Mouse (Mus musculus) heart, embryonic 13.5 days (tissue): ENCODE measurements at regions not wholly inside any gene's neighbourhood (a gene's known extent, or its start where the extent isn't known, plus 50 kb on each side); places are given as distances from the start of the nearest gene placed in this dataset.

Source experiments
- ATAC-seq: fragments of 200-750 bp; cut with Nextera tagmentation; 2 replicates; pipeline ENCODE4 v1.8.0; 2017; ENCODE audit warnings: moderate TSS enrichment; ENCODE audit not compliant: insufficient number of reproducible peaks, low FRiP score, low TSS enrichment; ENCODE audit errors: extremely low read depth
- H3K27ac ChIP-seq: fragments of 300-500 bp; sonication (generic); replicated peaks from 2 replicates; pipeline ENCODE4 v1.5.1; 2015; ENCODE audit warnings: moderate library complexity, mild to moderate bottlenecking, inconsistent platforms
- H3K27me3 ChIP-seq: fragments of 300-500 bp; sonication (generic); replicated peaks from 2 replicates; pipeline ENCODE4 v1.6.1; 2015; ENCODE audit warnings: mild to moderate bottlenecking, inconsistent platforms
- H3K36me3 ChIP-seq: fragments of 300-500 bp; sonication (generic); 2 replicates; pipeline ENCODE4 v1.6.1; 2015; ENCODE audit warnings: mild to moderate bottlenecking, inconsistent platforms
- H3K4me1 ChIP-seq: fragments of 300-500 bp; sonication (generic); 2 replicates; pipeline ENCODE4 v1.6.1; 2015; ENCODE audit warnings: inconsistent platforms
- H3K4me2 ChIP-seq: fragments of 300-500 bp; sonication (generic); 2 replicates; pipeline ENCODE4 v1.6.1; 2015; ENCODE audit warnings: inconsistent platforms, mild to moderate bottlenecking, moderate library complexity
- H3K4me3 ChIP-seq: fragments of 300-500 bp; sonication (generic); 2 replicates; pipeline ENCODE4 v1.5.1; 2015; ENCODE audit warnings: moderate library complexity, mild to moderate bottlenecking, inconsistent platforms
- H3K9ac ChIP-seq: fragments of 300-500 bp; sonication (generic); 2 replicates; pipeline ENCODE4 v1.6.1; 2015; ENCODE audit warnings: inconsistent platforms, mild to moderate bottlenecking, moderate library complexity
- H3K9me3 ChIP-seq: fragments of 300-500 bp; sonication (generic); 2 replicates; pipeline ENCODE4 v1.6.1; 2016; ENCODE audit warnings: inconsistent platforms
- WGBS: fragments of 180-500 bp; shearing (Covaris S2); methylation state at CpG from one replicate; pipeline ENCODE4 v1.1.7; 2015; ENCODE audit warnings: mixed read lengths; 5-methylcytosine and 5-hydroxymethylcytosine counted together

DNA sequence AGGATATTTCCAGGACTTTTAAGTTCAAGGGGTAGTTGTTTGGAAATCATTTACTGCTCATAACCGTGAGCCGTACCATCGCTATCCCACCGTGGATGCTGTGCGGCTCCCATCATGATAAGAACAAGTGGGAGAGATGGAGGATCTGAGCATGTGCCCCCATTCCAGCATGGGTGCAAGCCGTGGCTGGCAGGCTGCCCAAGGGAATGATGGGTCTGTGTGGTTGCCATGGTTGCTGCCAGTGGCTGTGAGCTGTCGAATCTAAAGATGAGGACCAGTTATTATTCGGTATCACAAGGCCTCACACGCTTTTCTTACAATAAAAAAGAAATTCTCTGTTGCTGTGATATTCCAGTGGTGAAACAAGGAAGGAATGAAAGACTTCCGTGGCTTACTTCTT lies 189.0 kb upstream of the Dnajc19 start:
- WGBS: 77% methylated on average over 10 of the region's 10 CpGs
- no peak overlapping the region for H3K4me3 ChIP-seq
- no peaks in the 10 kb centered on the region for H3K27me3 ChIP-seq
- no peaks in the 10 kb centered on the region for H3K4me1 ChIP-seq
- H3K4me2 ChIP-seq: no peak overlapping the region
- H3K36me3 ChIP-seq: no peaks in the 10 kb centered on the region
- H3K9ac ChIP-seq: no peak overlapping the region
- ATAC-seq: no peak
- H3K9me3 ChIP-seq: no peaks in the 10 kb centered on the region
- no peak overlapping the region for H3K27ac ChIP-seq

DNA sequence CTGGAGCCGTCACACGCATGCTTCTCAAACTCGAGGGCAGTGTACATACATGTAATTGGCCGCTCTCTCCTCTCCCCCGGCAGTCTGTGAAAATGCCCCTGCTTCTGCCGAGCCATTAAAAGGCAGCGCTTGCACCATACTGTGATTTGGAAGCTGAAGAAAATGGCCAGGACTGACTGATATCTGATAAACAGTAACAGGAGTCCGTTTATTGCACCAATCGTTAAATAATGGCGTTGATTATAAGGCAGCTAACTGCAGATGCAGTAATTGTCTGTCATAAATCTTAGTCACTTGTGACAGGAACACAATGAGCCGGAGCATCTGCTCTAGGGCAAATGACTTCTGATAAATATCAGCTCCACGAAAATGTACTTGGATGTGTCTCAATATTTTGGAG lies 185.3 kb upstream of the Dnajc19 start:
- 79% methylated on average over 12 of the region's 12 CpGs for WGBS
- Histone ChIP-seq H3K4me1 (no peaks in the 10 kb centered on the region), H3K36me3 (no peaks in the 10 kb centered on the region)

DNA sequence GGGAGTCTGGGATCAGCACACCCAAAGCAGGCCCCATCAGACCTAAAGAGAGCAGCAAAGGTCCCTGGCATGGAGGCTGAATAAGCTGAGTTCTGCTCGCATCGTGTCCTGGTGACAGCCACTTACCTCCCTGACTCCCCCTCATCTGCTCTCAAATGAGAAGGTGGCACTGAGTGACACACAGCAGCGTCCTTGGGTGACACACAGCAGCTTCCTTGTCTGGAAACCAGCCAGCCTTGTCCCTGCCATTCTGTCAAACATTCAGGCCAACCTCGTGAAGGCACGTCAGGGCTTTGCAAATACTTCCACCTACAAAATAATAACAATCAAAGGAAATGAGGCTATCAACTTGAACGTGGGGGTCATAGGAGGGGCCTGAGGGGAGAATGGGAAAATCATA lies 183.7 kb upstream of the Dnajc19 start:
- ATAC-seq: no peak
- H3K4me1 ChIP-seq: no peaks in the 10 kb centered on the region
- no peak overlapping the region for H3K4me2 ChIP-seq
- WGBS: 29% methylated on average over 6 of the region's 6 CpGs
- H3K36me3 ChIP-seq: no peaks in the 10 kb centered on the region
- no peak overlapping the region for H3K27ac ChIP-seq
- H3K4me3 ChIP-seq: no peak overlapping the region
- H3K9me3 ChIP-seq: no peaks in the 10 kb centered on the region
- no peak overlapping the region for H3K9ac ChIP-seq
- no peaks in the 10 kb centered on the region for H3K27me3 ChIP-seq

More for the DNA sequence above, 185.3 kb upstream of the Dnajc19 start:
- Histone ChIP-seq H3K27ac (no peak overlapping the region), H3K9ac (no peak overlapping the region), H3K4me3 (no peak overlapping the region), H3K9me3 (no peaks in the 10 kb centered on the region), H3K27me3 (no peaks in the 10 kb centered on the region), H3K4me2 (no peak overlapping the region)
- ATAC-seq: no peak

DNA sequence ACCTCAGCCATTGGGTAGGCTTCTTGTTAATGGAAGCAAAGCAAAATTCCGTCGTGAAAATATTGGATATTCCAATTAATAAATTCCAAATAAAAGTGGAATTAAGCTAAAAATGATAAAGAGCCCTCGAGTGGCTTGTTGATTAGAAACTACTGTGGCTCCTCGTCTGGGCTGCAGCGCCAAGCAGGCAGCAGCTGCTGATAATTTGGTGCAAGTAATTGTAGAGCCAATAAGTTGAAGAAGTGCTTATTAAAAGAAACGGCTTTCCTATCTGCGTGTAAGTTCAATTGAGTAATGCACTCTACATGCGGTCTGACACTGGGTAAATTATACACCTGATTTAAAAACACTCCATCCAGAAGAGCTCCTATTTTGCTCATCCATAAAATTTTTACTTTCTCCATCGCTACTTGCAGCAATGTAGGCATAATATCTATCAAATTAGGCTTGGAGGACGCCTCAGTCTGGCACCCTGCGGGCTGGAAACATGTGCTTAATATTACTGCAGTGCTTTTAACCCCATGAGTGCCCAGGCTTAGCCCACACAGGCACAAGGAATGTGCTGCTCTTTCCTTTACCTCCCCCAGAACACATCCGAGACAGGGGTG lies 171.7 kb upstream of the Dnajc19 start:
- no peak overlapping the region for H3K9ac ChIP-seq
- H3K27me3 ChIP-seq: no peaks in the 10 kb centered on the region
- no peak for ATAC-seq
- no peak overlapping the region for H3K4me3 ChIP-seq
- H3K27ac ChIP-seq: no peak overlapping the region
- H3K9me3 ChIP-seq: no peaks in the 10 kb centered on the region
- H3K4me1 ChIP-seq: no peaks in the 10 kb centered on the region
- WGBS: 64% methylated on average over 12 of the region's 12 CpGs
- no peaks in the 10 kb centered on the region for H3K36me3 ChIP-seq
- no peak overlapping the region for H3K4me2 ChIP-seq

DNA sequence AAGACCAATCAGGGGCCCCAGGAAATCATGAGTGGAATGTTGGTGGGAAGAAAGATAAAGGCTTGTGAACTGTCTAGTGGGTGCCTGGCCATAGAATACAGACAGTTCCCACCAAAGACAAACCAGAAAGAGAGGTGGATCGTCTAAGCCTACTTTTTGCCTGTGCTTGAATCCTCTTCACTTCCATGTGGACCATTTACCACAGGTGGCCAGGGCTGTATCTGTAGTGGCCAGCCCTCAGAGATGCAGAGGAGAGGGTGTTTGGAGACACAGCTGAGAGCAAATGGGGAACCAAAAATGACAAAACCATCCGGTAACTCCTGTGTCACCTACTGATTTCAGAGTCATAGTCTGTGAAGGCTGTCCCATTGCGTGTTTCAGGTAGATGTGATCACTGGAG lies 161.0 kb upstream of the Dnajc19 start:
- Histone ChIP-seq H3K4me2 (no peak overlapping the region), H3K9me3 (no peaks in the 10 kb centered on the region), H3K4me1 (no peaks in the 10 kb centered on the region), H3K27ac (no peak overlapping the region), H3K4me3 (no peak overlapping the region), H3K27me3 (no peaks in the 10 kb centered on the region), H3K36me3 (no peaks in the 10 kb centered on the region), H3K9ac (no peak overlapping the region)
- ATAC-seq: no peak
- 75% methylated on average over 3 of the region's 3 CpGs for WGBS

DNA sequence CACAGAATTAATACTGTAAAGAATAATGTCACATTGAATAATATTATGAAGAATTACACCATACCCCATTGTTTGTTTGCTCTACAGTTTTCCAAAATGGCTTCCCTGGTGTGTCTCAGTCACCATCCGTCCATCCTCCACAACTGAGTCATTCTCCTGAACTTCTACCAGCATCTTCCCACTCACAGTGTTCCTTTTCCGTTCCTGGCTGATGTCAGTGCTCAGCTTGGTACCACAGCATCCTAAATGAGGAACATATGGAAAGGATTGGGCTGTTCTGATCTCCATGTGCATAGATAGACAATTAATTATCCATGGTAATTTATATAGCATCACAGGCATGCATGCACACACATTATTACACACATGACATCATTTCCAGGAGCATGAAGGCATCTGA lies 158.9 kb upstream of the Dnajc19 start:
- ATAC-seq: no peak
- WGBS: 56% methylated on average over 2 of the region's 2 CpGs
- no peak overlapping the region for H3K9ac ChIP-seq

DNA sequence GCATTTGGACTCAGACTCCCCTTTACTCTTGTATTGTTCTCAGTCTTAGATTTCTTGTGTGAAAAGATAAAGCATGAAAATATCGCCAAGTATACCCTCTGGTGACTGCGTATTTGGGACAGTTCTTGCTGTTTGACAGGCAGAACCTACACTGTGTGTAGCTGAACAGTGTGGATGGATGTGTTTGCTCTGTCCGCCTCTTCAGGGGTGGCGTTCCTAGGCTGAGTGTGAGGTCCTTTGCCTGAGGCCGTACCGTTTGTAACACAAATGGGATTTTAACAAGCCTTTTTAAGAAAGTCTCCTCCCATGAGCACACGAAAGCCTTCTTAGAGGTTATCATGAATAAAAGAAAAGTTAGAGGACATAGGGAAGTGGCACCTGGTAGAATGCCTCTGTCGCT lies 153.3 kb upstream of the Dnajc19 start:
- Histone ChIP-seq H3K4me1 (no peaks in the 10 kb centered on the region), H3K36me3 (no peaks in the 10 kb centered on the region), H3K9ac (no peak overlapping the region), H3K27me3 (peaks cover 7% of the 10 kb centered on the region), H3K27ac (no peak overlapping the region), H3K9me3 (no peaks in the 10 kb centered on the region), H3K4me3 (no peak overlapping the region), H3K4me2 (no peak overlapping the region)
- no peak for ATAC-seq
- WGBS: 67% methylated on average over 8 of the region's 8 CpGs

More for the DNA sequence above, 158.9 kb upstream of the Dnajc19 start:
- Histone ChIP-seq H3K4me3 (no peak overlapping the region), H3K27ac (no peak overlapping the region), H3K4me2 (no peak overlapping the region), H3K9me3 (no peaks in the 10 kb centered on the region), H3K36me3 (no peaks in the 10 kb centered on the region), H3K4me1 (no peaks in the 10 kb centered on the region), H3K27me3 (no peaks in the 10 kb centered on the region)

DNA sequence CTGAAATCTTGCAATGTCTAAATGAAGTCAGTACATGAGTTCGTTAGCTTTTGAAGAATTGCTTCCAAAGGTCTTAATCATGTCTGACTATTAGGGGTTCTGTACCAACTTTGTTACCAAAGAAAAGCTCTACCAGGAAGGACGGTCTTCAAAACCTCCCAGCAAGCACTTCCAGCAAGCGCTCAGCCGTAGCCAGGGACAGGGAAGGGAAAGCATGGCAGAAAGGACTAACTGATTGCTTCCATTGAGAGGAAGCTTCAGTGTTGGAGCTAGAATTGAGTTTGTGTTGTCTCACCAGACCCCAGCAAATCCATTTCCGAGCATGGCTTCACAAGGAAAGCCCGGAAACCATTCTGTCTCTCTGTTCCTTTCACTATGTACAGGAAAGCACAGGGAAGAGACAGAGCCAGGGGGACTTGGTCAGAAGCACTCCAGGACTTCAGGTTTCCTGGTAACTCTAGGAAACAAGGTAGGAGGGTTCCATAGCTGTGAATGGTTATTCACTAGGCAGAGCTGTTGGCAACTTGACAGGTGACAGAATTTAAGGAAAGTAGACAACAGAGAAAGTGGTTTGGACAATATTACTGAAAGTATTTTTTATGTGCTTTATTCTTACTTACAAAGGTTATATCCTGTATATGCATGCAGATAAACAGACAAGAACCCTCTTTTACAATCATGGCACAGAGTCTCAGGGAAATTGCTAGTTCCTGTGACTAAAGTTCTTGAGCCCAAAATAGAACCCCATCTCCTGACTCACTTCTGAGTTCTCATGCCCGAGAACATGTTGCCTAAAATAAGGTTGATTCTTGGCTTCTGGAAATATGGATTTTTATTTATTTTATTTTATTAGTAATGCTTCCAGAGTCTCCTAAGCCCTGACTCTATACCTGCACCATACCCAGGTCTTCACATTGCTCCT lies 151.5 kb upstream of the Dnajc19 start:
- no peaks in the 10 kb centered on the region for H3K4me1 ChIP-seq
- peaks cover 7% of the 10 kb centered on the region for H3K27me3 ChIP-seq
- no peak overlapping the region for H3K4me3 ChIP-seq
- H3K9me3 ChIP-seq: no peaks in the 10 kb centered on the region
- no peaks in the 10 kb centered on the region for H3K36me3 ChIP-seq
- no peak overlapping the region for H3K9ac ChIP-seq
- ATAC-seq: no peak
- no peak overlapping the region for H3K4me2 ChIP-seq
- H3K27ac ChIP-seq: no peak overlapping the region
- 73% methylated on average over 7 of the region's 7 CpGs for WGBS

DNA sequence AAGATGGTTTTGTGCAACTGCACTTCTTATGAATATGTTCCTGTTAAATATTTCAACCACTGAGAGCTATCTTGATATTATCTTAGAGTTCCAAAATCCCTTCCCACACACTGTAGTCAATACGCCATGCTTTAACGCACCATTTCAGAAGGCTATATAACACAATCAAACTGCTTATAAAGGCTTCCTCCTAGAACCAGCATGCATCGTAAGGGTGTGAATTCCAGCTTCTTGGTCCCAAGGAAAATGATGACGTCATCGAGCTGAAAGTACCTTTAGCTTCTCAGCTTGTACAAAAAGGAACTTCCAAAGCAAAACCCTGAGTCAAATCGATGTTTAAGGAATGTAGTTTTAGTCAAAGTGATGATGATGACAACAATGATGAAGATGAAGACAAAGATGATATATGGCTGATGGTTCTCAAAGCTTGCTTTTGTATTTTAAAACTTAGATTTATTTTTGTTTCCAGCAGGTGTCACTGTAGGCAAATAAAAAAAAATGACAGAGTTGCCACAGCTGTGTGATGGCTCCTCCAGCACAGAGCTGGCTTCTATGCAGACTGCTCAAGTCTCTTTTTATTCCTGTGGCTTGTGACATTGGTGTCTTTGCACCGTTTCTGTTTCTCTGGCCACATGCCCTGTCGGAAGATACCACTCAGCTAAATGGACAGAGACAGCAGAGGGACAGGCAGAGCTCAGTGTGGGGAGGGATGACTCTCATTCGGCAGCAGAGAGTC lies 150.6 kb upstream of the Dnajc19 start:
- H3K9ac ChIP-seq: no peak overlapping the region
- no peak overlapping the region for H3K4me3 ChIP-seq
- H3K9me3 ChIP-seq: no peaks in the 10 kb centered on the region
- WGBS: 60% methylated on average over 9 of the region's 9 CpGs
- peaks cover 7% of the 10 kb centered on the region for H3K27me3 ChIP-seq
- no peaks in the 10 kb centered on the region for H3K4me1 ChIP-seq
- no peak overlapping the region for H3K4me2 ChIP-seq
- no peak for ATAC-seq
- no peak overlapping the region for H3K27ac ChIP-seq
- no peaks in the 10 kb centered on the region for H3K36me3 ChIP-seq

DNA sequence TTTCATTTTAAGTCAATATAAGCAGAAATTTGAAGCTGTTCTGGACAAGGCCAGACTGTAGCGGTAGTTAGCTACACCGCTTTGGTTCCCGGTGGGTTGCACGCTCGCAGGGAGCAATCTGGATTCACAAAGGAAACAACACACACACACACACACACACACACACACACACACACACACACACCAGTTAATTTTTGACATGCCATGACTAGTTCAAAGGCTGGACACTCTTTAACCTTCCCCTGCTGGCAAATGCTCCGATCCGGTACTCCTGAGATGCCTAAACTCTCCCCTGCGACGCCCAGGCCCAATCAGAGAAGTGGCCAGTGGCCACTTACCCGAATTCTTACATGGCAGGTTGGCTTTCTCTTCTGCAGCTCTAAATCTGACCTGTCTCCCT lies 141.2 kb upstream of the Dnajc19 start:
- Histone ChIP-seq H3K9ac (no peak overlapping the region), H3K4me3 (no peak overlapping the region), H3K4me1 (no peaks in the 10 kb centered on the region), H3K27ac (no peak overlapping the region), H3K9me3 (no peaks in the 10 kb centered on the region), H3K4me2 (no peak overlapping the region), H3K36me3 (no peaks in the 10 kb centered on the region), H3K27me3 (no peaks in the 10 kb centered on the region)
- ATAC-seq: no peak
- WGBS: 82% methylated on average over 10 of the region's 10 CpGs

DNA sequence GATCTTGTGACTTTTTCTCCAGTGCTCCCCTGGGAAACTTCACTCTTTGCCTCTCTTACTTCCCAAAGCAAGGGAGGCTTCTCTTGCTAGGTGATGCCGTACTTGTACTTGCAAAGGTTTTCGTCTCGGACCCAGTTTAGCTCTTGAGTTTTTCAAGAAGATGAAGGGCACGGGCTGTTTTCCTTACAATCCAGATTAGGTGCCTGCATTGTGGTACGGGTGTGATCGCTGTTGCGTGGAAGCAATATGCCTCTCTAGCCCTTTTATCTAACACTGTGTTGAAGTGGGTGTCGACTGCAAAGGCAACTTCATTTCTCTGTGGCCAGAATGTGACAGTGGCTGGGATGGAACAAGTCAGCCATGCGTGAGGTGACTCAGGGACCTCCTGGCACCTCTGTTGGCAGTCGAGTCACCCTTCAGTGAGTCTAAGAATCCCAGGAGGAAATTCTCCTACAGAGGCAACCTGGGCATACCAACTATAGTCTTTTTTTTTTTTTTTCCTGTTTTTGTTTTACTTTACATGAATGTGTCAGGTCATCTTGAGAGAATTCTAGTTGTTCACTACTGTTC lies 138.7 kb upstream of the Dnajc19 start:
- Histone ChIP-seq H3K4me3 (no peak overlapping the region), H3K9me3 (no peaks in the 10 kb centered on the region), H3K4me1 (no peaks in the 10 kb centered on the region), H3K27ac (no peak overlapping the region), H3K27me3 (no peaks in the 10 kb centered on the region), H3K9ac (no peak overlapping the region), H3K4me2 (no peak overlapping the region), H3K36me3 (no peaks in the 10 kb centered on the region)
- 50% methylated on average over 10 of the region's 10 CpGs for WGBS
- no peak for ATAC-seq
